Mouse (Mus musculus) intestine, embryonic 16.5 days (tissue): ENCODE measurements around the gene Hspg2. TPM values are rescaled to one million over a fixed set of nuclear protein-coding genes. Genes with fewer than 3 reads are reported as not detected.

Experiments used
- ATAC-seq: fragments of 200-750 bp; cut with Nextera tagmentation; 2 replicates; pipeline ENCODE4 v1.8.0; 2017; ENCODE audit warnings: moderate TSS enrichment, moderate library complexity
- H3K27ac ChIP-seq: fragments of 300-500 bp; sonication (generic); 2 replicates; pipeline ENCODE4 v1.5.1; 2014; ENCODE audit warnings: mild to moderate bottlenecking, low read length
- H3K27me3 ChIP-seq: fragments of 300-500 bp; sonication (generic); replicated peaks from 2 replicates; pipeline ENCODE4 v1.6.1; 2014; ENCODE audit warnings: low read length, control low read depth, mixed read lengths; ENCODE audit not compliant: control insufficient read depth, insufficient read depth
- H3K36me3 ChIP-seq: fragments of 300-500 bp; sonication (generic); 2 replicates; pipeline ENCODE4 v1.6.1; 2014; ENCODE audit warnings: low read length, control low read depth; ENCODE audit not compliant: control insufficient read depth, insufficient read depth
- H3K4me1 ChIP-seq: fragments of 300-500 bp; sonication (generic); 2 replicates; pipeline ENCODE4 v1.6.1; 2014; ENCODE audit warnings: low read length, control low read depth, mixed read lengths; ENCODE audit not compliant: control insufficient read depth, insufficient read depth
- H3K4me2 ChIP-seq: fragments of 300-500 bp; sonication (generic); 2 replicates; pipeline ENCODE4 v1.6.1; 2014; ENCODE audit warnings: low read depth, low read length, control low read depth
- H3K4me3 ChIP-seq: fragments of 300-500 bp; sonication (generic); 2 replicates; pipeline ENCODE4 v1.5.1; 2014; ENCODE audit warnings: mild to moderate bottlenecking, low read length
- H3K9ac ChIP-seq: fragments of 300-500 bp; sonication (generic); 2 replicates; pipeline ENCODE4 v1.6.1; 2014; ENCODE audit warnings: low read depth, low read length
- H3K9me3 ChIP-seq: fragments of 300-500 bp; sonication (generic); 2 replicates; pipeline ENCODE4 v1.6.1; 2016; ENCODE audit warnings: low read length, control low read depth; ENCODE audit not compliant: control insufficient read depth
- WGBS: fragments of 180-500 bp; shearing (Covaris S2); extraction: QIAGEN DNeasy Blood & Tissue Kit; methylation state at CpG from one replicate; pipeline ENCODE4 v1.1.7; 2014; 5-methylcytosine and 5-hydroxymethylcytosine counted together
- polyA plus RNA-seq: library from polyadenylated mRNA; unstranded; fragments of >200 nt; fragmentation: Nextera tagmentation; extraction: Ambion mirVana; gene quantifications from 2 replicates; pipeline ENCODE4 v1.2.1, GENCODE M21; 2015

Hspg2 gene
- polyA plus RNA-seq, 1 experiment from 2014 or later: 24.5 TPM

- Histone ChIP-seq H3K9me3 (no peaks in the 10 kb centered on the region), H3K36me3 (no peaks in the 10 kb centered on the region), H3K4me1 (peaks cover 10% of the 10 kb centered on the region), H3K4me2 (no peak overlapping the region), H3K9ac (no peak overlapping the region), H3K27ac (peak overlapping the region; percentile 41), H3K27me3 (no peaks in the 10 kb centered on the region), H3K4me3 (no peak overlapping the region)
- 61% methylated on average over 7 of the region's 7 CpGs for WGBS
- ATAC-seq: no peak
These were observed 21.0 kb upstream of the Hspg2 start for GRCm38 (mm10) chr4:137447363-137448196.

GRCm38 (mm10) chr4:137448197-137448596, 20.4 kb upstream of the Hspg2 start:
- no peaks in the 10 kb centered on the region for H3K36me3 ChIP-seq
- peak overlapping the region; percentile 41 for H3K27ac ChIP-seq
- WGBS: 36% methylated on average over 6 of the region's 6 CpGs
- H3K4me2 ChIP-seq: no peak overlapping the region
- H3K4me3 ChIP-seq: no peak overlapping the region
- no peak overlapping the region for H3K9ac ChIP-seq
- ATAC-seq: peak; percentile 45; the same call in 1 of the 2 replicates
- peaks cover 10% of the 10 kb centered on the region for H3K4me1 ChIP-seq
- no peaks in the 10 kb centered on the region for H3K9me3 ChIP-seq
- H3K27me3 ChIP-seq: no peaks in the 10 kb centered on the region

- Histone ChIP-seq H3K9me3 (no peaks in the 10 kb centered on the region), H3K4me1 (peaks cover 10% of the 10 kb centered on the region), H3K4me3 (no peak overlapping the region), H3K9ac (no peak overlapping the region), H3K27ac (peak overlapping the region; percentile 33; the same call in 1 of the 2 replicates), H3K4me2 (no peak overlapping the region), H3K27me3 (no peaks in the 10 kb centered on the region), H3K36me3 (no peaks in the 10 kb centered on the region)
- 32% methylated on average over 2 of the region's 2 CpGs for WGBS
- ATAC-seq: peak; percentile 25; the same call in 1 of the 2 replicates
These were observed 19.9 kb upstream of the Hspg2 start for GRCm38 (mm10) chr4:137448641-137449040.

GRCm38 (mm10) chr4:137449132-137449531, 19.4 kb upstream of the Hspg2 start:
- no peak overlapping the region; the same call in 1 of the 2 replicates for H3K27ac ChIP-seq
- H3K36me3 ChIP-seq: no peaks in the 10 kb centered on the region
- peak; percentile 27; the same call in 1 of the 2 replicates for ATAC-seq
- no peak overlapping the region for H3K4me2 ChIP-seq
- 60% methylated on average over 2 of the region's 2 CpGs for WGBS
- H3K27me3 ChIP-seq: no peaks in the 10 kb centered on the region
- peaks cover 8% of the 10 kb centered on the region for H3K4me1 ChIP-seq
- no peaks in the 10 kb centered on the region for H3K9me3 ChIP-seq
- H3K4me3 ChIP-seq: no peak overlapping the region
- no peak overlapping the region for H3K9ac ChIP-seq

- no peak overlapping the region for H3K4me3 ChIP-seq
- H3K4me2 ChIP-seq: no peak overlapping the region
- H3K27me3 ChIP-seq: no peaks in the 10 kb centered on the region
- H3K9ac ChIP-seq: no peak overlapping the region
- H3K4me1 ChIP-seq: peaks cover 8% of the 10 kb centered on the region
- H3K27ac ChIP-seq: no peak overlapping the region
- WGBS: 81% methylated on average over 10 of the region's 10 CpGs
- H3K9me3 ChIP-seq: no peaks in the 10 kb centered on the region
- H3K36me3 ChIP-seq: no peaks in the 10 kb centered on the region
- ATAC-seq: no peak
These were observed 18.9 kb upstream of the Hspg2 start for GRCm38 (mm10) chr4:137449715-137450114.

GRCm38 (mm10) chr4:137452190-137452589, 16.4 kb upstream of the Hspg2 start:
- WGBS: 96% methylated on average over 6 of the region's 6 CpGs
- ATAC-seq: no peak
- no peaks in the 10 kb centered on the region for H3K9me3 ChIP-seq

GRCm38 (mm10) chr4:137453234-137453767, 15.3 kb upstream of the Hspg2 start, which contains the start of gene 1700013G24Rik:
1700013G24Rik (plus strand) TSS chr4:137453284.
- Histone ChIP-seq H3K36me3 (no peaks in the 10 kb centered on the region), H3K27me3 (no peaks in the 10 kb centered on the region), H3K4me3 (no peak within 1 kb of the TSS), H3K27ac (no peak within 1 kb of the TSS), H3K4me2 (no peak within 1 kb of the TSS), H3K9me3 (no peaks in the 10 kb centered on the region), H3K4me1 (peaks cover 8% of the 10 kb centered on the region; the same call in 1 of the 2 replicates), H3K9ac (no peak within 1 kb of the TSS)
- 78% methylated on average over 8 of the region's 8 CpGs for WGBS
- ATAC-seq: no peak

More at GRCm38 (mm10) chr4:137452190-137452589, 16.4 kb upstream of the Hspg2 start:
- no peak overlapping the region for H3K4me3 ChIP-seq
- no peak overlapping the region for H3K4me2 ChIP-seq
- no peak overlapping the region for H3K9ac ChIP-seq
- H3K27ac ChIP-seq: no peak overlapping the region
- peaks cover 8% of the 10 kb centered on the region for H3K4me1 ChIP-seq
- H3K36me3 ChIP-seq: no peaks in the 10 kb centered on the region
- no peaks in the 10 kb centered on the region for H3K27me3 ChIP-seq

GRCm38 (mm10) chr4:137454582-137454981, 14.0 kb upstream of the Hspg2 start:
- Histone ChIP-seq H3K27me3 (no peaks in the 10 kb centered on the region), H3K9ac (no peak overlapping the region), H3K27ac (no peak overlapping the region), H3K4me1 (no peaks in the 10 kb centered on the region), H3K36me3 (no peaks in the 10 kb centered on the region), H3K9me3 (no peaks in the 10 kb centered on the region), H3K4me3 (no peak overlapping the region), H3K4me2 (no peak overlapping the region)
- ATAC-seq: no peak
- WGBS: 89% methylated on average over 14 of the region's 14 CpGs

GRCm38 (mm10) chr4:137456581-137456980, 12.0 kb upstream of the Hspg2 start:
- H3K4me2 ChIP-seq: no peak overlapping the region
- no peak overlapping the region for H3K9ac ChIP-seq
- H3K9me3 ChIP-seq: no peaks in the 10 kb centered on the region
- WGBS: 81% methylated on average over 12 of the region's 12 CpGs
- H3K27ac ChIP-seq: no peak overlapping the region
- H3K4me1 ChIP-seq: 0 out of 2 replicates have a peak, but pooled peaks cover under 1% of the 10 kb centered on the region
- H3K4me3 ChIP-seq: no peak overlapping the region
- no peaks in the 10 kb centered on the region for H3K27me3 ChIP-seq
- H3K36me3 ChIP-seq: no peaks in the 10 kb centered on the region
- ATAC-seq: no peak
